Mouse (Mus musculus) erythroblast, embryonic 14.5 days (primary cell): ENCODE measurements around the gene Vmn1r220. TPM values are rescaled to one million over a fixed set of nuclear protein-coding genes. Genes with fewer than 3 reads are reported as not detected.
"Not testable (repeated sequence)": the region's sequence is repeated elsewhere in the genome, so short reads cannot be mapped to it uniquely, and the experiment has no call there.

Experiments
- H3K27me3 ChIP-seq: 2 replicates; pipeline ENCODE4 v1.6.1; 2012; ENCODE audit warnings: inconsistent platforms; ENCODE audit not compliant: control insufficient read depth
- H3K36me3 ChIP-seq: 2 replicates; pipeline ENCODE4 v1.6.1; 2012; ENCODE audit warnings: mild to moderate bottlenecking, inconsistent platforms; ENCODE audit not compliant: control insufficient read depth
- H3K4me1 ChIP-seq: 2 replicates; pipeline ENCODE4 v1.6.1; 2012; ENCODE audit warnings: inconsistent platforms; ENCODE audit not compliant: control insufficient read depth
- H3K4me3 ChIP-seq: replicated peaks from 2 replicates; pipeline ENCODE3; 2012; ENCODE audit warnings: moderate library complexity, mild to moderate bottlenecking, inconsistent platforms
- H3K9me3 ChIP-seq: 2 replicates; pipeline ENCODE4 v1.6.1; 2012; ENCODE audit warnings: low read length, inconsistent platforms, mixed read lengths; ENCODE audit not compliant: control insufficient read depth
- GATA1 ChIP-seq: IDR thresholded peaks from 2 replicates; pipeline ENCODE4 v1.6.1; 2012; ENCODE audit warnings: low read length, inconsistent platforms, mixed read lengths
- TAL1 ChIP-seq: IDR thresholded peaks from 3 replicates; pipeline ENCODE4 v1.6.1; 2012; ENCODE audit warnings: low read length, inconsistent platforms, mixed read lengths
- polyA plus RNA-seq: library from polyadenylated mRNA; stranded (reverse); fragments of >175 nt; gene quantifications from 2 replicates; pipeline ENCODE4 v1.2.3, GENCODE M21; 2012

Vmn1r220 gene
- polyA plus RNA-seq = not detected in 2 replicates

GRCm38 (mm10) chr13:23187875-23188274, at the start of gene Vmn1r220:
Gene Vmn1r220 (minus strand): TSS chr13:23187975.
- Histone ChIP-seq H3K36me3 (no peaks in the 10 kb centered on the region), H3K27me3 (no peaks in the 10 kb centered on the region), H3K4me1 (no peaks in the 10 kb centered on the region), H3K9me3 (no peaks in the 10 kb centered on the region), H3K4me3 (no peak within 1 kb of the TSS)
- TF ChIP-seq TAL1 (no peak), GATA1 (no peak)

GRCm38 (mm10) chr13:23235847-23236246, 48.1 kb upstream of the Vmn1r220 start, which contains the start of gene Vmn1r222:
Gene Vmn1r222 (minus strand): TSS chr13:23235947.
- H3K27me3 ChIP-seq, H3K4me1 ChIP-seq, H3K9me3 ChIP-seq, H3K4me3 ChIP-seq, H3K36me3 ChIP-seq: not testable (repeated sequence)

GRCm38 (mm10) chr13:23213827-23214226, 26.1 kb upstream of the Vmn1r220 start, which contains the start of gene Vmn1r221:
Gene Vmn1r221 (plus strand): TSS chr13:23214127.
- not testable (repeated sequence) for H3K4me1 ChIP-seq, H3K36me3 ChIP-seq, H3K27me3 ChIP-seq, H3K4me3 ChIP-seq, H3K9me3 ChIP-seq

GRCm38 (mm10) chr13:23203885-23204284, 16.1 kb upstream of the Vmn1r220 start:
- H3K9me3 ChIP-seq, H3K27me3 ChIP-seq, H3K4me3 ChIP-seq, H3K4me1 ChIP-seq, H3K36me3 ChIP-seq: not testable (repeated sequence)

GRCm38 (mm10) chr13:23166471-23166870, 21.3 kb downstream of the Vmn1r220 start:
- not testable (repeated sequence) for H3K4me1 ChIP-seq, H3K9me3 ChIP-seq

GRCm38 (mm10) chr13:23159012-23159411, 28.8 kb downstream of the Vmn1r220 start, which contains the start of gene Vmn1r219:
Gene Vmn1r219 (plus strand): TSS chr13:23159312.
- Histone ChIP-seq H3K4me1 (no peaks in the 10 kb centered on the region), H3K27me3 (no peaks in the 10 kb centered on the region), H3K9me3 (no peaks in the 10 kb centered on the region), H3K4me3 (no peak within 1 kb of the TSS), H3K36me3 (no peaks in the 10 kb centered on the region)
- TF ChIP-seq GATA1 = no peak

More at GRCm38 (mm10) chr13:23166471-23166870, 21.3 kb downstream of the Vmn1r220 start:
- H3K4me3 ChIP-seq, H3K27me3 ChIP-seq, H3K36me3 ChIP-seq: not testable (repeated sequence)

- H3K4me1 ChIP-seq = no peaks in the 10 kb centered on the region
- no peaks in the 10 kb centered on the region for H3K27me3 ChIP-seq
- H3K4me3 ChIP-seq = no peak overlapping the region
- H3K9me3 ChIP-seq = no peaks in the 10 kb centered on the region
- TF ChIP-seq TAL1 (no peak), GATA1 (no peak)
- no peaks in the 10 kb centered on the region for H3K36me3 ChIP-seq
These were observed 29.9 kb downstream of the Vmn1r220 start for GRCm38 (mm10) chr13:23157848-23158247.

GRCm38 (mm10) chr13:23138880-23139279, 48.9 kb downstream of the Vmn1r220 start:
- TF ChIP-seq GATA1 (no peak), TAL1 (no peak)
- no peaks in the 10 kb centered on the region for H3K36me3 ChIP-seq
- no peak overlapping the region for H3K4me3 ChIP-seq
- H3K9me3 ChIP-seq = no peaks in the 10 kb centered on the region
- no peaks in the 10 kb centered on the region for H3K27me3 ChIP-seq
- no peaks in the 10 kb centered on the region for H3K4me1 ChIP-seq

- Histone ChIP-seq H3K4me1 (no peaks in the 10 kb centered on the region), H3K4me3 (no peak overlapping the region), H3K27me3 (no peaks in the 10 kb centered on the region), H3K9me3 (no peaks in the 10 kb centered on the region), H3K36me3 (no peaks in the 10 kb centered on the region)
- TF ChIP-seq GATA1 = no peak
- no peak for TF ChIP-seq TAL1
These were observed 54.3 kb downstream of the Vmn1r220 start for GRCm38 (mm10) chr13:23133501-23133900.

GRCm38 (mm10) chr13:23133099-23133498, 54.7 kb downstream of the Vmn1r220 start, which contains the start of gene Vmn1r218:
Gene Vmn1r218 (plus strand): TSS chr13:23133155.
- Histone ChIP-seq H3K4me1 (no peaks in the 10 kb centered on the region), H3K9me3 (no peaks in the 10 kb centered on the region), H3K36me3 (no peaks in the 10 kb centered on the region), H3K4me3 (no peak within 1 kb of the TSS), H3K27me3 (no peaks in the 10 kb centered on the region)
- TF ChIP-seq TAL1 = no peak
- no peak for TF ChIP-seq GATA1

Other genes with a start within 250 kb of the Vmn1r220 start
- not detected in 2 replicates for gene Vmn1r213, start 180.3 kb downstream of the Vmn1r220 start, polyA plus RNA-seq
- gene Vmn1r214, start 157.6 kb downstream of the Vmn1r220 start, polyA plus RNA-seq = not detected in 2 replicates
- not detected in 2 replicates for gene Vmn1r215, start 120.0 kb downstream of the Vmn1r220 start, polyA plus RNA-seq
- not detected in 2 replicates for gene Vmn1r217, start 69.7 kb downstream of the Vmn1r220 start, polyA plus RNA-seq
- gene Vmn1r218, start 54.8 kb downstream of the Vmn1r220 start, polyA plus RNA-seq = not detected in 2 replicates
- gene Vmn1r219, start 28.7 kb downstream of the Vmn1r220 start, polyA plus RNA-seq = not detected in 2 replicates
- not detected in 2 replicates for gene Vmn1r221, start 26.2 kb upstream of the Vmn1r220 start, polyA plus RNA-seq
- gene Vmn1r222, start 48.0 kb upstream of the Vmn1r220 start, polyA plus RNA-seq = not detected in 2 replicates
- not detected in 2 replicates for gene Vmn1r223, start 59.2 kb upstream of the Vmn1r220 start, polyA plus RNA-seq
- 0.01 TPM in 2 replicates for gene Zfp322a, start 181.2 kb upstream of the Vmn1r220 start, polyA plus RNA-seq
- gene Abt1, start 235.9 kb upstream of the Vmn1r220 start, polyA plus RNA-seq = 0.76 and 0.84 TPM in 2 replicates